Mouse (Mus musculus) C2C12 (cell line): ENCODE results near the gene Ank3.

Source experiments
- CTCF ChIP-seq: IDR thresholded peaks from one replicate; pipeline ENCODE4 v1.5.1; 2011; ENCODE audit not compliant: control insufficient read depth, insufficient read depth, insufficient read length
- FOSL1 ChIP-seq: IDR thresholded peaks from one replicate; pipeline ENCODE4 v1.8.0; 2011; ENCODE audit warnings: mild to moderate bottlenecking, low read length; ENCODE audit not compliant: poor library complexity, insufficient read depth, severe bottlenecking
- MAX ChIP-seq: IDR thresholded peaks from one replicate; pipeline ENCODE4 v1.6.1; 2011; ENCODE audit warnings: mild to moderate bottlenecking, control low read depth

DNA sequence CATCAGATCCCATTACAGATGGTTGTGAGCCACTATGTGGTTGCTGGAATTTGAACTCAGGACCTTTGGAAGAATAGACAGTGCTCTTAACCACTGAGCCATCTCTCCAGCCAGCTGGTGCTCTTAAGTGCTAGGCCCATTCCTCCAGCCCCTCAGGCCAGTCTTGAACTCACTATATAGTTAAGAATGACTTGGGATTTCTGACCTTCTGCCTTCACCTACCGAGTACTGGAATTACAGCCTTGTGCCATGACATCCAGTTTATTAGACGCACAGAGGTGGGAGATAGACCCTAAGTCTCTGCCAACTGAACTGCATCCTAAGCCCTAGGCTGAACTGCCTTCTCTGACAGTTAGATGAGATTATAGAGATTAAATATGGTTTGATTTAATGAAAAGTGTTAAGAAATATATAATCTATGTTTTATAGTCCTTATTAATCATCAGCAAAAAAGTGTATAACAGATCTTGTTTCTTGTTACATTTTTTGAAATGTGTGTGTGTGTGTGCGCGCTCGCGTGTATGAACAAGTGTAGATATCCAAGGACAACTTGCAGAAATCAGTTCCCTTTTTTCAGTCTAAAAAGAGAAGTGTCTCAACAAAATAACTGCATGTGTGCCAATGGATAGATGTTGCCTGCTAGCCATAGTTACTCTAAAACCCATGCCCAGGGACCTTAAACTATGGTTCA is 520.0 kb downstream of the Ank3 start:
- no peak for TF ChIP-seq CTCF
- TF ChIP-seq FOSL1, result no peak
- no peak for TF ChIP-seq MAX
